Mouse (Mus musculus) intestine, embryonic 14.5 days (tissue): Measurements from ENCODE around the gene Dhx9. TPM values are rescaled to one million over a fixed set of nuclear protein-coding genes. Genes with fewer than 3 reads are reported as not detected.

Experiments
- ATAC-seq: fragments of 200-750 bp; cut with Nextera tagmentation; replicated peaks from 2 replicates; pipeline ENCODE4 v1.8.0; 2017; ENCODE audit warnings: low read depth, moderate number of reproducible peaks, moderate TSS enrichment, moderate library complexity; ENCODE audit not compliant: low FRiP score, low TSS enrichment
- DNase-seq: peaks from one replicate; pipeline ENCODE4 v3.0.0-alpha.2; 2018; ENCODE audit warnings: low spot score
- H3K27ac ChIP-seq: fragments of 300-500 bp; sonication (generic); 2 replicates; pipeline ENCODE4 v1.5.1; 2014; ENCODE audit warnings: low read depth, mild to moderate bottlenecking, control low read depth
- H3K27me3 ChIP-seq: fragments of 300-500 bp; sonication (generic); replicated peaks from 2 replicates; pipeline ENCODE4 v1.6.1; 2014; ENCODE audit warnings: low read length, control low read depth; ENCODE audit not compliant: control insufficient read depth, insufficient read depth
- H3K36me3 ChIP-seq: fragments of 300-500 bp; sonication (generic); 2 replicates; pipeline ENCODE4 v1.6.1; 2014; ENCODE audit warnings: low read length, control low read depth; ENCODE audit not compliant: control insufficient read depth, insufficient read depth
- H3K4me1 ChIP-seq: fragments of 300-500 bp; sonication (generic); replicated peaks from 2 replicates; pipeline ENCODE4 v1.6.1; 2014; ENCODE audit warnings: low read length, control low read depth, mixed read lengths; ENCODE audit not compliant: control insufficient read depth, insufficient read depth
- H3K4me2 ChIP-seq: fragments of 300-500 bp; sonication (generic); 2 replicates; pipeline ENCODE4 v1.6.1; 2014; ENCODE audit warnings: low read length
- H3K4me3 ChIP-seq: fragments of 300-500 bp; sonication (generic); 2 replicates; pipeline ENCODE4 v1.5.1; 2014; ENCODE audit warnings: low read depth, low read length, control low read depth, mixed read lengths
- H3K9ac ChIP-seq: fragments of 300-500 bp; sonication (generic); 2 replicates; pipeline ENCODE4 v1.6.1; 2014; ENCODE audit warnings: mild to moderate bottlenecking, low read length
- H3K9me3 ChIP-seq: fragments of 300-500 bp; sonication (generic); 2 replicates; pipeline ENCODE4 v1.6.1; 2016; ENCODE audit warnings: low read length, control low read depth; ENCODE audit not compliant: control insufficient read depth
- WGBS: fragments of 180-500 bp; shearing (Covaris S2); extraction: QIAGEN DNeasy Blood & Tissue Kit; methylation state at CpG from one replicate; pipeline ENCODE4 v1.1.7; 2014; 5-methylcytosine and 5-hydroxymethylcytosine counted together
- polyA plus RNA-seq: library from polyadenylated mRNA; unstranded; fragments of >200 nt; fragmentation: Nextera tagmentation; extraction: Ambion mirVana; gene quantifications from 2 replicates; pipeline ENCODE4 v1.2.1, GENCODE M21; 2014

The Dhx9 gene
- polyA plus RNA-seq, 1 experiment from 2014 or later = 25.5 TPM

GRCm38 (mm10) chr1:153480386-153481024, 7.0 kb downstream of the Dhx9 start:
- Histone ChIP-seq H3K36me3 (peaks cover 78% of the 10 kb centered on the region), H3K9ac (no peak overlapping the region), H3K4me3 (no peak overlapping the region), H3K27me3 (no peaks in the 10 kb centered on the region), H3K4me2 (no peak overlapping the region), H3K9me3 (no peaks in the 10 kb centered on the region), H3K4me1 (peaks cover 15% of the 10 kb centered on the region), H3K27ac (no peak overlapping the region)
- WGBS = 48% methylated on average over 1 of the region's 1 CpGs
- ATAC-seq = no peak
- DNase-seq = peak; percentile 87

- H3K36me3 ChIP-seq = peaks cover 90% of the 10 kb centered on the region
- no peak overlapping the region for H3K4me2 ChIP-seq
- H3K9ac ChIP-seq = no peak overlapping the region
- WGBS = 97% methylated on average over 1 of the region's 1 CpGs
- H3K4me1 ChIP-seq = 0 out of 2 replicates have a peak, but pooled peaks cover 4% of the 10 kb centered on the region
- DNase-seq (no peak), ATAC-seq (no peak)
- H3K4me3 ChIP-seq = no peak overlapping the region
- no peaks in the 10 kb centered on the region for H3K27me3 ChIP-seq
- H3K9me3 ChIP-seq = no peaks in the 10 kb centered on the region
- H3K27ac ChIP-seq = no peak overlapping the region
Observed at GRCm38 (mm10) chr1:153479296-153479695, 8.2 kb downstream of the Dhx9 start.

- no peaks in the 10 kb centered on the region for H3K27me3 ChIP-seq
- H3K4me3 ChIP-seq = no peak overlapping the region
- H3K9me3 ChIP-seq = no peaks in the 10 kb centered on the region
- no peak overlapping the region for H3K27ac ChIP-seq
- 84% methylated on average over 1 of the region's 1 CpGs for WGBS
- H3K4me1 ChIP-seq = no peaks in the 10 kb centered on the region
- peaks cover 100% of the 10 kb centered on the region for H3K36me3 ChIP-seq
- DNase-seq (peak; percentile 32), ATAC-seq (no peak)
- H3K9ac ChIP-seq = no peak overlapping the region
- H3K4me2 ChIP-seq = no peak overlapping the region
Observed at GRCm38 (mm10) chr1:153461796-153462195, 25.7 kb downstream of the Dhx9 start.

- Histone ChIP-seq H3K27ac (no peak overlapping the region), H3K4me1 (no peaks in the 10 kb centered on the region), H3K4me3 (no peak overlapping the region), H3K9ac (no peak overlapping the region), H3K4me2 (no peak overlapping the region), H3K9me3 (no peaks in the 10 kb centered on the region), H3K27me3 (no peaks in the 10 kb centered on the region), H3K36me3 (peaks cover 70% of the 10 kb centered on the region)
- DNase-seq (peak; percentile 46), ATAC-seq (no peak)
- WGBS = 86% methylated on average over 5 of the region's 5 CpGs
Observed at GRCm38 (mm10) chr1:153456137-153456536, 31.3 kb downstream of the Dhx9 start.

GRCm38 (mm10) chr1:153453146-153453642, 34.3 kb downstream of the Dhx9 start:
- no peaks in the 10 kb centered on the region for H3K27me3 ChIP-seq
- H3K9ac ChIP-seq = no peak overlapping the region
- no peaks in the 10 kb centered on the region for H3K4me1 ChIP-seq
- ATAC-seq (peak; percentile 16; the same call in 1 of the 2 replicates), DNase-seq (peak; percentile 51)
- no peak overlapping the region for H3K4me2 ChIP-seq
- H3K4me3 ChIP-seq = no peak overlapping the region
- H3K9me3 ChIP-seq = no peaks in the 10 kb centered on the region
- WGBS = 87% methylated on average over 3 of the region's 3 CpGs
- H3K36me3 ChIP-seq = peaks cover 41% of the 10 kb centered on the region
- H3K27ac ChIP-seq = no peak overlapping the region

- DNase-seq (peak; percentile 52), ATAC-seq (0 out of 2 replicates have a peak, but pooled peaks have one; percentile 30)
- H3K4me1 ChIP-seq = no peaks in the 10 kb centered on the region
- H3K9me3 ChIP-seq = no peaks in the 10 kb centered on the region
- no peak overlapping the region for H3K4me3 ChIP-seq
- H3K27me3 ChIP-seq = no peaks in the 10 kb centered on the region
- no peak overlapping the region for H3K9ac ChIP-seq
- peaks cover 27% of the 10 kb centered on the region for H3K36me3 ChIP-seq
- no peak overlapping the region for H3K4me2 ChIP-seq
- 76% methylated on average over 10 of the region's 10 CpGs for WGBS
- H3K27ac ChIP-seq = no peak overlapping the region
Observed at GRCm38 (mm10) chr1:153451237-153452154, 36.0 kb downstream of the Dhx9 start.

- ATAC-seq = no peak
- Histone ChIP-seq H3K27me3 (no peaks in the 10 kb centered on the region), H3K4me3 (no peak overlapping the region), H3K4me2 (no peak overlapping the region), H3K9ac (no peak overlapping the region), H3K36me3 (peaks cover 4% of the 10 kb centered on the region; the same call in 1 of the 2 replicates), H3K9me3 (no peaks in the 10 kb centered on the region), H3K4me1 (no peaks in the 10 kb centered on the region), H3K27ac (no peak overlapping the region)
- DNase-seq = no peak
- 95% methylated on average over 20 of the region's 20 CpGs for WGBS
Observed at GRCm38 (mm10) chr1:153446120-153446831, 41.2 kb downstream of the Dhx9 start.

GRCm38 (mm10) chr1:153443632-153444031, 43.8 kb downstream of the Dhx9 start:
- no peaks in the 10 kb centered on the region for H3K4me1 ChIP-seq
- DNase-seq = no peak
- no peak for ATAC-seq
- no peak overlapping the region for H3K4me2 ChIP-seq
- no peaks in the 10 kb centered on the region for H3K27me3 ChIP-seq
- WGBS = 78% methylated on average over 4 of the region's 4 CpGs
- H3K4me3 ChIP-seq = no peak overlapping the region
- no peak overlapping the region for H3K9ac ChIP-seq
- H3K27ac ChIP-seq = no peak overlapping the region
- no peaks in the 10 kb centered on the region for H3K9me3 ChIP-seq
- peaks cover 4% of the 10 kb centered on the region; the same call in 1 of the 2 replicates for H3K36me3 ChIP-seq
